ENCODE assay signal across 9 mouse cellular contexts in the genomic region with DNA sequence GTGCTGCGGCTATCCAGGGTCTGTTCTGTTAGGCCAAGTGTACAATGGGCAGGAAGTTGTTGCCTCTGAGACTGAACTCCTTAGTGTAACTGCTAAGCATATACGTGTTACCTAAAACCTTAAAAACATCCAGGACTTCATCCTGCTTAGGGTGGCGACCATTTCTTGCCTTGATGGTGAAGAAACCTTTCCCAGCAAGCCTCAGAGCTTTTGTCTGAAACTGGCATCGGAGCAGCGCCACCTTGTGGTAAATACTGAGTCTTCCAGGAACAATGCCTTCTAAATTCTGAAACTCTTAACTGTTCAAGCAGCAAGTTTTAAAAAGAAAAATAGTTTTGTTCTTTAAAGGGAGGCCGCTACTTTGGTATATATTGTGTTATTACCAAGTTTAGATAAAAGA.
DNase-seq lines count a peak whose midpoint lies in the region; ATAC-seq and TF ChIP-seq lines count a peak whose summit lies in the region.
"Had no signal": no experiment of that assay in that cellular context is flagged by ENCODE, and none has a peak within 500 bp of the region (broad histone marks: within the 10 kb centered on the region; RNA-seq: fewer than 3 reads in every experiment).

No protein-coding gene starts in this region.

- TF ChIP-seq CTCF in forebrain, postnatal 0 days (IDR thresholded peaks at IDR 0.05; ENCODE audit: low read depth) = peak; percentile 85
- peak; percentile 90 for TF ChIP-seq CTCF in layer of hippocampus, adult 2 months (conservative IDR thresholded peaks at IDR 0.05)
- TF ChIP-seq CTCF in stomach, postnatal 0 days (IDR thresholded peaks at IDR 0.05; ENCODE audit: low read depth) = peak; percentile 89

- DNase-seq in hindbrain, embryonic 14.5 days (ENCODE audit: low spot score) = peak; percentile 85
- DNase-seq in ES-CJ7 (ENCODE audit: low read depth, low spot score) = peak; percentile 72
- peak; percentile 32 for DNase-seq in c-Kit-positive CD71-positive TER-119-positive erythroid progenitor cells, embryonic 14.5 days (ENCODE audit: low spot score)
- peak; percentile 88 for DNase-seq in forebrain, postnatal 0 days
- peak; percentile 52 to 72 for DNase-seq in layer of hippocampus, adult 2 months (ENCODE audit: low spot score in 2 of 2)
- DNase-seq in stomach, postnatal 0 days (ENCODE audit: low spot score) = peak; percentile 65

- no peak overlapping the region for H3K4me2 ChIP-seq in hindbrain, embryonic 14.5 days (replicated peaks)
- H3K4me2 ChIP-seq in hindbrain, embryonic 16.5 days (ENCODE audit: low read length) = no peak overlapping the region
- no peak overlapping the region for H3K4me2 ChIP-seq in forebrain, postnatal 0 days (ENCODE audit: low read depth)
- H3K4me2 ChIP-seq in stomach, postnatal 0 days (replicated peaks; ENCODE audit: low read depth) = no peak overlapping the region
- H3K4me2 ChIP-seq: embryonic facial prominence, embryonic 12.5 days had no signal

- no peaks in the 10 kb centered on the region for H3K4me1 ChIP-seq in hindbrain, embryonic 14.5 days (replicated peaks; ENCODE audit: control insufficient read depth, insufficient read depth, low read length)
- H3K4me1 ChIP-seq in hindbrain, embryonic 16.5 days (ENCODE audit: control insufficient read depth, insufficient read depth, low read depth, low read length) = no peaks in the 10 kb centered on the region
- H3K4me1 ChIP-seq in forebrain, postnatal 0 days (ENCODE audit: insufficient read depth) = no peaks in the 10 kb centered on the region
- 0 out of 2 replicates have a peak, but pooled peaks cover 2% of the 10 kb centered on the region for H3K4me1 ChIP-seq in stomach, postnatal 0 days (replicated peaks; ENCODE audit: control insufficient read depth, insufficient read depth)

- no peak overlapping the region for H3K27ac ChIP-seq in hindbrain, embryonic 14.5 days
- no peak overlapping the region for H3K27ac ChIP-seq in hindbrain, embryonic 16.5 days (ENCODE audit: low read depth, low read length)
- H3K27ac ChIP-seq in forebrain, postnatal 0 days (ENCODE audit: low read depth, low read length) = no peak overlapping the region
- H3K27ac ChIP-seq in layer of hippocampus, adult 2 months = no peak overlapping the region; the same call in 1 of the 2 replicates
- no peak overlapping the region for H3K27ac ChIP-seq in stomach, postnatal 0 days (replicated peaks)
- H3K27ac ChIP-seq: embryonic facial prominence, embryonic 12.5 days had no signal

- H3K9me3 ChIP-seq in hindbrain, embryonic 14.5 days (ENCODE audit: control insufficient read depth, low read length) = no peaks in the 10 kb centered on the region
- no peaks in the 10 kb centered on the region for H3K9me3 ChIP-seq in hindbrain, embryonic 16.5 days (ENCODE audit: control insufficient read depth, low read length)
- no peaks in the 10 kb centered on the region for H3K9me3 ChIP-seq in forebrain, postnatal 0 days (ENCODE audit: low read length)
- no peaks in the 10 kb centered on the region for H3K9me3 ChIP-seq in stomach, postnatal 0 days (ENCODE audit: control insufficient read depth, low read length)
- H3K9me3 ChIP-seq: embryonic facial prominence, embryonic 12.5 days had no signal

- no peak for TF ChIP-seq EP300 in stomach, postnatal 0 days (optimal IDR thresholded peaks at IDR 0.05)

- no peak overlapping the region for H3K9ac ChIP-seq in hindbrain, embryonic 14.5 days
- no peak overlapping the region for H3K9ac ChIP-seq in hindbrain, embryonic 16.5 days (ENCODE audit: low read depth, low read length)
- no peak overlapping the region for H3K9ac ChIP-seq in forebrain, postnatal 0 days
- no peak overlapping the region for H3K9ac ChIP-seq in stomach, postnatal 0 days (ENCODE audit: low read length)
- H3K9ac ChIP-seq: embryonic facial prominence, embryonic 12.5 days had no signal

- H3K36me3 ChIP-seq in hindbrain, embryonic 14.5 days (replicated peaks; ENCODE audit: control insufficient read depth, insufficient read depth) = no peaks in the 10 kb centered on the region
- no peaks in the 10 kb centered on the region for H3K36me3 ChIP-seq in hindbrain, embryonic 16.5 days (ENCODE audit: control insufficient read depth, insufficient read depth, low read length)
- no peaks in the 10 kb centered on the region for H3K36me3 ChIP-seq in forebrain, postnatal 0 days (ENCODE audit: insufficient read depth)
- H3K36me3 ChIP-seq in stomach, postnatal 0 days (ENCODE audit: control insufficient read depth, insufficient read depth, low read length) = no peaks in the 10 kb centered on the region
- H3K36me3 ChIP-seq: embryonic facial prominence, embryonic 12.5 days had no signal

- no peaks in the 10 kb centered on the region for H3K27me3 ChIP-seq in hindbrain, embryonic 14.5 days (ENCODE audit: control insufficient read depth, insufficient read depth, low read length)
- no peaks in the 10 kb centered on the region for H3K27me3 ChIP-seq in hindbrain, embryonic 16.5 days (replicated peaks; ENCODE audit: control insufficient read depth, insufficient read depth, low read length)
- no peaks in the 10 kb centered on the region for H3K27me3 ChIP-seq in forebrain, postnatal 0 days (ENCODE audit: insufficient read depth, low read length)
- H3K27me3 ChIP-seq in stomach, postnatal 0 days (ENCODE audit: control insufficient read depth, insufficient read depth, low read length) = no peaks in the 10 kb centered on the region
- H3K27me3 ChIP-seq: embryonic facial prominence, embryonic 12.5 days had no signal

- WGBS in hindbrain, embryonic 14.5 days = 36% methylated on average over 6 of the region's 6 CpGs
- WGBS in hindbrain, embryonic 16.5 days = 32% methylated on average over 6 of the region's 6 CpGs
- WGBS in forebrain, postnatal 0 days = 30% methylated on average over 6 of the region's 6 CpGs
- WGBS in stomach, postnatal 0 days = 39% methylated on average over 6 of the region's 6 CpGs

- H3K4me3 ChIP-seq in hindbrain, embryonic 14.5 days (replicated peaks; ENCODE audit: low read length) = no peak overlapping the region
- no peak overlapping the region for H3K4me3 ChIP-seq in hindbrain, embryonic 16.5 days (ENCODE audit: low read length)
- H3K4me3 ChIP-seq in forebrain, postnatal 0 days (ENCODE audit: low read depth, low read length) = no peak overlapping the region
- H3K4me3 ChIP-seq in layer of hippocampus, adult 2 months = no peak overlapping the region
- no peak overlapping the region for H3K4me3 ChIP-seq in stomach, postnatal 0 days (ENCODE audit: low read depth, low read length)
- H3K4me3 ChIP-seq: embryonic facial prominence, embryonic 12.5 days had no signal

- no peak for ATAC-seq in hindbrain, embryonic 14.5 days (ENCODE audit: low FRiP score)
- ATAC-seq in hindbrain, embryonic 16.5 days = no peak; the same call in 1 of the 2 replicates
- ATAC-seq in forebrain, postnatal 0 days = no peak; the same call in 1 of the 2 replicates
- ATAC-seq in megakaryocyte progenitor cell, adult 5-6 weeks (replicated peaks; ENCODE audit: poor library complexity) = peak; percentile 45; the same call in 1 of the 2 replicates
- ATAC-seq in stomach, postnatal 0 days (ENCODE audit: low FRiP score, low TSS enrichment) = no peak

Comparison
In these comparisons a context has a peak if more than half of its experiments do, and no peak if none do; other contexts are left out.
1. DNase-seq: peak in every context shown above with its lines; median percentile 88 in forebrain, postnatal 0 days; 85 in hindbrain, embryonic 14.5 days; 72 in ES-CJ7; 65 in stomach, postnatal 0 days; 62 in layer of hippocampus, adult 2 months; 32 in c-Kit-positive CD71-positive TER-119-positive erythroid progenitor cells, embryonic 14.5 days.